Mouse (Mus musculus): ENCODE measurements around the gene Phospho1. TPM values are rescaled to one million over a fixed set of nuclear protein-coding genes. Genes with fewer than 3 reads are reported as not detected.

The Phospho1 gene
- polyA plus RNA-seq, 1 experiment from 2014 or later, result not detected

DNA sequence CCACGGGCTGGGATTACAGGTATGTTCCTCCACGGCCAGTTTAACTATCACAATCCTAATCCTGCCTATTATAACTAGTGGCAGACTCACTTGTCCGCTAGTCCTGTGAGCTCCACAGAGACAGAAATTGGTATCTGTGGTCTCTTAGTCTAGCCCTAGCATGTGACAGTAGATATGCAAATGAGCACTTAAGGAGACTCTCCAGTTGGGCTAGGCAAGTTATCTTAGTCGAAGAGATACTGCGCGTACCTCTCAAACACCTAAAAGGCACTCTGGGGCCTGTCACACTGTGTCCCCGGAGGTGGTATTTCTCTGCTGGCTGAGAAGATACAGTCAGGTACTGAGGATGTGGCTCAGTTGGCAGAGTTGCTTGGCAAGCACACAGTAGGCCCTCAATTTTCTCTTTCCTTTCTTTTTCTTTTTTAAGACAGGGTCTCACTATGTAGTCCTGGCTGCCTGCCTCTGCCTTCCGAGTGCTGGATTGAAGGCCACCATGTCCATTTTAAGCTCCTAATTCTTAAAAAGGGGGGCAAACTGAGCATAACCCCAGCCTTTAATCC is 31.3 kb upstream of the Phospho1 start:
- Histone ChIP-seq H3K27me3 (replicated peaks) (peaks cover 21% of the 10 kb centered on the region), H3K9me3 (no peaks in the 10 kb centered on the region), H3K4me1 (peaks cover 5% of the 10 kb centered on the region), H3K4me3 (no peak overlapping the region), H3K27ac (no peak overlapping the region), H3K36me3 (no peaks in the 10 kb centered on the region), H3K9ac (no peak overlapping the region), H3K4me2 (replicated peaks) (no peak overlapping the region)
- WGBS, result 91% methylated on average over 8 of the region's 8 CpGs
- ATAC-seq (ENCODE audit: low FRiP score, low read depth), result no peak

DNA sequence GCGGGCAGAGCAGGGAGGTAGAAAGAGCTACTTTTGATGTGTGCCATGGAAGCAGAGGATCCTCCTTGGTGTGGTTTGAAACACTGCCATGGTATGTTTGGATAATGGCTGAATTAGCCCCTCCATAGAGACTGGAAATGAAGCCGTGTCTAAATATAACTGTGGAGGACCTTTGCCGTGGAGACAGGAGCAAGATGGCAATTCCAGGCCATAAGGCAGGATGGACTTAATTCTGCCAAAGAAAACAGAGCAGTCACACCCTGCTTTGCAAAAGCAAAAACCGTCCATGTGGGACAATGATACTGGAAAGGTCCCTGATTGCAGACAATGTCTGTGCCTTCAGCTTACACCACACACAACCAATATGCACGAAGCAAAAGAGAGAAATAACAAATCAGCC is 30.1 kb upstream of the Phospho1 start:
- Histone ChIP-seq H3K4me1 (peaks cover 5% of the 10 kb centered on the region), H3K27me3 (replicated peaks) (peaks cover 28% of the 10 kb centered on the region), H3K36me3 (no peaks in the 10 kb centered on the region), H3K27ac (no peak overlapping the region), H3K9me3 (no peaks in the 10 kb centered on the region), H3K9ac (no peak overlapping the region), H3K4me2 (replicated peaks) (no peak overlapping the region), H3K4me3 (no peak overlapping the region)
- ATAC-seq (ENCODE audit: low FRiP score, low read depth), result no peak
- 73% methylated on average over 5 of the region's 5 CpGs for WGBS

DNA sequence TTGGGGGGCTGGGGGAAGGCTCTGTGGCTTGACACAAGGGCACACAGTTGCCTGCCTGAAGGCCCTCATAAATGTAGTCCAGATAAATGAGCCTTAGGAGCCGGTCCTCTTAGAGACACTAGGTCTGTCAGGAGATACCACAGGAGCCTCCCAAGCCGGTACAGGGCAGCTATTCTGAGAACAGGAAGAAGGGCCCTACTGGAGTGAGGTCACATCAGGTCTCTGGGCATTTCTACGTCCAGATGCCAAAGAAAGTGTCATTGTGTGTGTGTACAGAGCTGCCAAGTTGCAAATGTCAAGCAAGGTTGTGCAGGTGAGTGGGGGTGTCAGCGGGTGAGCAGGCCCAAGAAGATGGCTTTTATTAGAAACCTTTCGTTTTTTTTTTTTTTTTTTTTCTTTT is 28.7 kb upstream of the Phospho1 start:
- Histone ChIP-seq H3K4me3 (no peak overlapping the region), H3K9ac (no peak overlapping the region), H3K27ac (no peak overlapping the region), H3K4me1 (peaks cover 5% of the 10 kb centered on the region), H3K4me2 (replicated peaks) (no peak overlapping the region), H3K36me3 (no peaks in the 10 kb centered on the region), H3K9me3 (no peaks in the 10 kb centered on the region), H3K27me3 (replicated peaks) (peaks cover 28% of the 10 kb centered on the region)
- ATAC-seq (ENCODE audit: low FRiP score, low read depth), result no peak
- WGBS, result 68% methylated on average over 5 of the region's 5 CpGs

DNA sequence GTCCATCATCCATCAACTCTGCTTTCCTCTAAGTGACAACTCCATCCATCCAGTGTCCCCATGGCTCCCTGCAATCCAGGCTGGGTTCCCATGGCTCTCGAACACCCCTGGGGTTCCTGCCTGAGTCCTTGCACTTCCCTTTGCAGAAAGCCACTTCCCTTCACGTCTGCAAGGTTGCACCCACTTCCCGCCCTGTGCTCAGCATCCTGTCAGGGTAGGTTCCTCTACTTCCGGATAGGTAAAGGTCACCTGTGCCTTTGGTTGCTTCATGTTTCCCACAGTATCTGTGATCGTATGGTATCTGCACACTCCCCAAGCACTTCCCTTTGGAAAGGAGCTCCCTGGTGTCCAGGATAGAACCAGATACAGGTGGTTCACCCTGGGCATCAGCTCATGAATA is 19.3 kb upstream of the Phospho1 start:
- 71% methylated on average over 5 of the region's 5 CpGs for WGBS
- Histone ChIP-seq H3K9me3 (peaks cover 9% of the 10 kb centered on the region; the same call in 1 of the 2 replicates), H3K4me3 (no peak overlapping the region), H3K36me3 (no peaks in the 10 kb centered on the region), H3K4me1 (peaks cover 5% of the 10 kb centered on the region), H3K27me3 (replicated peaks) (no peaks in the 10 kb centered on the region), H3K4me2 (replicated peaks) (no peak overlapping the region), H3K9ac (no peak overlapping the region), H3K27ac (no peak overlapping the region)
- ATAC-seq (ENCODE audit: low FRiP score, low read depth), result no peak

DNA sequence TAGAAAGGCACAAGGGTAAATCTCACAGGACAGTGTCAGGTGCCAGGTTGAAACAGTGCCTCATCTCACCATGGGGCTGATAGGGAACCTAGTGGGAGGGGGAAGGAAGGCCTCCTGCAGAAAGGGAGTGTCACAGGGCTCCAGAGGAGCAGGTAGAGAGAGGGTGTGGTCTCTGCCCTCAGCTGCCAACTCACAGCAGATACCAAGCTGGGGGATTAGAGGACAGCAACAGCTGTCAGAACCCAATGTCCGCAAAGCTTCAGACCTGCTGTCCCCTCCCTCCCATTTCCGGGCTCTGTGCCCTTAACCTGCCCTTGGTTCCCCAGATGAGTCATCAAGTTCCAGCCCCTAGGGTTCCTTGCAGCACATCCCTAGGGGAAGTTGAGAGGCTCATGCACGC is 18.8 kb upstream of the Phospho1 start:
- Histone ChIP-seq H3K9ac (no peak overlapping the region), H3K4me3 (no peak overlapping the region), H3K36me3 (no peaks in the 10 kb centered on the region), H3K27ac (no peak overlapping the region), H3K27me3 (replicated peaks) (no peaks in the 10 kb centered on the region; the same call in 1 of the 2 replicates), H3K4me1 (peaks cover 10% of the 10 kb centered on the region), H3K4me2 (replicated peaks) (no peak overlapping the region), H3K9me3 (peaks cover 9% of the 10 kb centered on the region; the same call in 1 of the 2 replicates)
- no peak for ATAC-seq (ENCODE audit: low FRiP score, low read depth)
- 46% methylated on average over 3 of the region's 3 CpGs for WGBS

DNA sequence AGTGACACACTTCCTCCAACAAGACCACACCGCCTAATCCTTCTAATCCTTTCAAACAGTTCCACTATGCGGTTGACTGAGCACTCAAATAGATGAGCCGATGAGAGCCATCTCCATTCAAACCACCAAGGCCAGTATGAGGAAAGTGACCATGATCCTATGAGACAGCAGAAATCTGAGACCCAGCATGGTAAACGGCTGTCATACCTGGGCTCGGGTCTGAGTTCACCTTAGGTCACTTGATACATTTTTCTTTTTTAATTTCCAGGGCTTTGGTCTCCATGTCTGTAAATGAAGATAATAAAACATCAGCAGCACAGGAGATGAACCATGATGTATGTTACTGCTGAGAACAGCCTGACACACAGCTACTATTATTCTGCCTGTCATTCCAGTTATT is 16.4 kb upstream of the Phospho1 start:
- Histone ChIP-seq H3K4me1 (peaks cover 12% of the 10 kb centered on the region), H3K4me2 (replicated peaks) (no peak overlapping the region), H3K27me3 (replicated peaks) (no peaks in the 10 kb centered on the region; the same call in 1 of the 2 replicates), H3K4me3 (no peak overlapping the region), H3K9ac (no peak overlapping the region), H3K9me3 (peaks cover 9% of the 10 kb centered on the region; the same call in 1 of the 2 replicates), H3K27ac (no peak overlapping the region), H3K36me3 (no peaks in the 10 kb centered on the region)
- ATAC-seq (ENCODE audit: low FRiP score, low read depth), result no peak
- 96% methylated on average over 5 of the region's 5 CpGs for WGBS

DNA sequence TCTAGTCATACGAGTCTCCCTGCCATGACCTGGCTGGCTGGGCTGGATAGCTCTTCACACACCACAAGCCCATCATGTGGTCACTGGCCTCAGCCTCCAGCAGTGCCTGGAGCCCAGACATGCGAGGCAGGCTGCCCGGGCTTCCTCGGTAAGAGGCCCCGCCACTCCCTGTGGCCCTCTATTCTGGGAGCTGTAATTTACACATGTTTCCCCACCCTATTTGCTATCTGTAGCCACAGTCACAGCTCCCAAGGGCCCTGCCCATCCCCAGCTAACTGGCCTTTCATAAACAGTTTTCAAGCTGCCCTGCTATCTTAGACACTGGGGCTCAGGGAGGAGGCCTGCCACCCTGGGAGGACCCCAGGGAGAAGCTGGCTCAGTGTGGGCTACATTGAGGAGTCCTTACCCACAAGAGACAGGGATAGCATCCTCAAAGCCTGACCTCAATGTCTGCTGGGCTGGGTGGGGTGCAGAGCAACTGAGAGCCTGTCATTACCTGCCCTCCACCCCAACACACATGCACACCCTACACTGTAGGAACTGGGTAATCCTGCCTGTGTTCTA is 15.8 kb upstream of the Phospho1 start:
- 74% methylated on average over 5 of the region's 5 CpGs for WGBS
- Histone ChIP-seq H3K4me1 (peaks cover 12% of the 10 kb centered on the region), H3K4me2 (replicated peaks) (no peak overlapping the region), H3K27me3 (replicated peaks) (no peaks in the 10 kb centered on the region; the same call in 1 of the 2 replicates), H3K4me3 (no peak overlapping the region), H3K36me3 (no peaks in the 10 kb centered on the region), H3K27ac (no peak overlapping the region), H3K9ac (no peak overlapping the region), H3K9me3 (peaks cover 9% of the 10 kb centered on the region; the same call in 1 of the 2 replicates)
- no peak for ATAC-seq (ENCODE audit: low FRiP score, low read depth)

DNA sequence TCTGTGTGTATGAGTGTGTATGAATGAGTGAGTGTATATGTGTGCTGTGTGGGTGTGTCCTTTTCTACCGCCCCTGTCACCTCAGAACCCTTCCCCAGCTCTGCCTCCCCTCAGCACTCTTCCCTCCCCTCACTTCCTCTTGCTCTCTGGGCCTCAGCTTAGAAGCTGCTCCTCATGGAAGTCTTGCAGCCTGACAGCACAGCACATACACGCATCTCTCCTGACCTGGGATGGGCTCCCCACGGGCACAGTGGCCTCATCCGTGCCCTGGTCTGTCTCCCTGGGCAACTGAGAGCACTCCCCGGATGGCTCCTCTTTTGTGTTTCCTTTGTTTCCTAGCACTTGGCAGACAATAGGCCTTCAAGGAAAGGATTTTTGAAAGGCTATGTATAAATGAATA is 14.7 kb upstream of the Phospho1 start:
- Histone ChIP-seq H3K27me3 (replicated peaks) (no peaks in the 10 kb centered on the region; the same call in 1 of the 2 replicates), H3K4me2 (replicated peaks) (no peak overlapping the region), H3K36me3 (no peaks in the 10 kb centered on the region), H3K4me1 (peaks cover 12% of the 10 kb centered on the region), H3K9me3 (peaks cover 9% of the 10 kb centered on the region; the same call in 1 of the 2 replicates), H3K9ac (no peak overlapping the region), H3K27ac (no peak overlapping the region), H3K4me3 (no peak overlapping the region)
- 20% methylated on average over 5 of the region's 5 CpGs for WGBS
- ATAC-seq (ENCODE audit: low FRiP score, low read depth), result no peak

DNA sequence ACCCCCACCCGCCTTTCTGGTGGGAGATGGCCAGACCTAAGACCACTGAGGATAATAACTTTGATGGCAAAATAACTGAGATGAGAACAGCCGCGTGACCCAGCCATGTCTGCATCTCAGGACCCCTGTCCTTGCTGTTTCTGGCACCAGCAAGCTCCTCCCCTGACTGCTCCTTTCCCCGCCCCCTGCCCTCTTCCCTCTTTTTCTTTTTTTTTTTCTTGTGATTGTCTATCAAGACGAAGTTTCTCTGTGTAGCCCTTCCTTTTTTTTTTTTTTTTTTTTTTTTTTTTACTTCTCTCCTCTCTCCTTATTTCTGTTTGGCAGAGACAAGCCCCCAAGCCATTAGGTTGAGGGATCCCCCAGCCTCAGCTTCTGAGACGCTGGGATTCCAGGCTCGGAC is 13.5 kb upstream of the Phospho1 start:
- H3K4me2 ChIP-seq (replicated peaks), result no peak overlapping the region
- no peak for ATAC-seq (ENCODE audit: low FRiP score, low read depth)
- H3K27ac ChIP-seq, result no peak overlapping the region
- no peaks in the 10 kb centered on the region; the same call in 1 of the 2 replicates for H3K27me3 ChIP-seq (replicated peaks)
- no peaks in the 10 kb centered on the region for H3K36me3 ChIP-seq
- no peak overlapping the region for H3K4me3 ChIP-seq
- 63% methylated on average over 7 of the region's 7 CpGs for WGBS
- peaks cover 12% of the 10 kb centered on the region for H3K4me1 ChIP-seq
- no peak overlapping the region for H3K9ac ChIP-seq
- peaks cover 9% of the 10 kb centered on the region; the same call in 1 of the 2 replicates for H3K9me3 ChIP-seq

DNA sequence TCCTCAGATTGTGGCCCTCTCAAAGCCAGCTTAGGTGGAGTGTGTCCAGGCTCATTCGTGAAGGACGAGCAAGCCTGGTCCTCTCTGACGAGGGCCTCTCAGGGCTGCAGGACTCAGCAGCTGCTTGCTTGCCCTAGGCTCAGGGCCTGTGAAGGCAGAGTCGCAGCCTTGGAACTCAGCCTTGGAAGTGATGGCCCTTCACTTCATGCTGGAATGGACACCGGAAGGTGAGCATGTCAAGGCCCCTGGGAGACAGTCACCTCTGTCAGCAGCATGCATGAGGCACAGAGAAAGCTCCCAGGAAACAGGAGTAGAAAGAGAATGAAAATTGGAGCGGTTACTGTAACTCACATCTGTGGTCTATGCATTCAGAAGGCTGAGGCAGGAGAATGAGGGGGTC is 12.6 kb upstream of the Phospho1 start:
- Histone ChIP-seq H3K4me3 (no peak overlapping the region), H3K4me1 (peaks cover 12% of the 10 kb centered on the region), H3K4me2 (replicated peaks) (no peak overlapping the region), H3K36me3 (no peaks in the 10 kb centered on the region), H3K27me3 (replicated peaks) (no peaks in the 10 kb centered on the region; the same call in 1 of the 2 replicates), H3K27ac (no peak overlapping the region), H3K9ac (no peak overlapping the region), H3K9me3 (peaks cover 9% of the 10 kb centered on the region; the same call in 1 of the 2 replicates)
- ATAC-seq (ENCODE audit: low FRiP score, low read depth), result no peak
- 86% methylated on average over 6 of the region's 6 CpGs for WGBS

DNA sequence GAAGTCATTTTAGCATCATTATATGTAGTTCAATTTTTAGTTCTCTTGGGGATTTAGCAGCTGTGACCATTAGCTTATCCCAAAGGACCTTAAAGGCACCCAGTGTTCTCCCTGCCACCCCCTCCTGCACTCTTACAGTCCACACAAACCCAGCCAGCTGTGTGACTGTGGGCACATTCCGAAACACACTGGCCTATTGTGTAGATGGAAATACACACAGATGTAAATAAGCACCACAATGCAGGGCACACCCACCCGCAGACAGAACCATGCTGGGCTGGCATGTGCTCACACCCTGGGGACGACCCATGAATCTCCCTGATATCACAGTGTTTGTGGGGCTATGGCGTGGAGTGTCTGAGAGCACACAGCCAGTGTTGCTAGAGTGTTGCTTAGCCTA is 12.1 kb upstream of the Phospho1 start:
- no peak for ATAC-seq (ENCODE audit: low FRiP score, low read depth)
- Histone ChIP-seq H3K36me3 (no peaks in the 10 kb centered on the region), H3K4me2 (replicated peaks) (no peak overlapping the region), H3K9me3 (peaks cover 7% of the 10 kb centered on the region; the same call in 1 of the 2 replicates), H3K9ac (no peak overlapping the region), H3K4me3 (no peak overlapping the region), H3K27me3 (replicated peaks) (no peaks in the 10 kb centered on the region; the same call in 1 of the 2 replicates), H3K4me1 (peaks cover 12% of the 10 kb centered on the region), H3K27ac (no peak overlapping the region)
- 51% methylated on average over 4 of the region's 4 CpGs for WGBS

DNA sequence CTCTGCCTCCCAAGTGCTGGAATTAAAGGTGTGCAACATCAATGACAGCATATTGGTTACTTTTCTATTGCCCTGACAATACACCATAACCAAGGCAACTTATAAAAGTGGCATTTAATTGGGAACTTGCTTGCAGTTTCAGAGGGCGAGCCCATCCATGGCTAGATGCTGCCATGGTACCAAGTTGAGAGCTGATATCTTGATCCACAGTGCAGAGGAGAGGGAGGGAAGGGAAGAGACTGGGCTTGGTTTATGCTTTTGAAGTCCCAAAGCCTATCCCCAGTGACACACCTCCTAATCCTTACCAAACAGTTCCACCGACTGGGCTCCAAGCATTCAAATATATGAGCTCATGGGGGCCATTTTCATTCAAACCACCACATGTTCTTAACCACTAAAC is 10.2 kb upstream of the Phospho1 start:
- H3K4me2 ChIP-seq (replicated peaks), result no peak overlapping the region

DNA sequence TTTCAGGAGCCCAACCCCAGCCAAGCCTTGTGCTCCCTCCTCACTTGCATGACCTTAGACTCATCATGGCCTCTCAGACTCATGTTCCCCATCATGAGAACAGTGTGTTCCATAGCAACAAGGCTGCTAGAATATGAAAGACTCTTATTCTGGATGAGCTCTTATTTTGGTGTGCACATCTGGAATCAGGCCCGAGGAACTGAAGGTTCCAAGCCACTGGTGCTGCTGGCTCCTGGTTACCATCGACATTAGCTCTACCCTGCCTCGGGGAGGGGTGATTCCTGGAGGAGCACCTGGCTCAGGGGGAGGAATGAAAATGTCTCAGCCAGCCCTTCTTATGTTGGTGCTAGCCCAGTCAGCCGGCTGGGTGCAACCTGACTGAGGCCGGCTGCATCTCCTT is 9.4 kb upstream of the Phospho1 start:
- Histone ChIP-seq H3K36me3 (no peaks in the 10 kb centered on the region), H3K27ac (no peak overlapping the region), H3K9me3 (no peaks in the 10 kb centered on the region), H3K9ac (no peak overlapping the region), H3K27me3 (replicated peaks) (no peaks in the 10 kb centered on the region; the same call in 1 of the 2 replicates), H3K4me1 (peaks cover 7% of the 10 kb centered on the region), H3K4me2 (replicated peaks) (no peak overlapping the region), H3K4me3 (no peak overlapping the region)
- ATAC-seq (ENCODE audit: low FRiP score, low read depth), result no peak
- 85% methylated on average over 5 of the region's 5 CpGs for WGBS

More for the DNA sequence above, 10.2 kb upstream of the Phospho1 start:
- Histone ChIP-seq H3K9me3 (no peaks in the 10 kb centered on the region), H3K27me3 (replicated peaks) (no peaks in the 10 kb centered on the region; the same call in 1 of the 2 replicates), H3K4me1 (peaks cover 12% of the 10 kb centered on the region), H3K9ac (no peak overlapping the region), H3K4me3 (no peak overlapping the region), H3K27ac (no peak overlapping the region), H3K36me3 (no peaks in the 10 kb centered on the region)
- no peak for ATAC-seq (ENCODE audit: low FRiP score, low read depth)
- WGBS, result 83% methylated on average over 2 of the region's 2 CpGs

Measured in neural tube, embryonic 12.5 days (tissue).